Mouse (Mus musculus) myocyte (in vitro differentiated cells): Measurements from ENCODE around the gene Erbb3. TPM values are rescaled to one million over a fixed set of nuclear protein-coding genes. Genes with fewer than 3 reads are reported as not detected.
A peak's percentile ranks its signal among the peaks of the same experiment; 100 is the strongest.
"Not testable (repeated sequence)": the region's sequence is repeated elsewhere in the genome, so short reads cannot be mapped to it uniquely, and the experiment has no call there.

Source experiments
- H3K27me3 ChIP-seq: one replicate; pipeline ENCODE4 v1.6.1; 2011; ENCODE audit not compliant: control insufficient read depth, insufficient read depth, insufficient read length
- H3K36me3 ChIP-seq: one replicate; pipeline ENCODE4 v1.6.1; 2011; ENCODE audit not compliant: control insufficient read depth, insufficient read depth
- H3K4me2 ChIP-seq: one replicate; pipeline ENCODE4 v1.6.1; 2011; ENCODE audit warnings: low read depth, control low read depth
- H3K4me3 ChIP-seq: one replicate; pipeline ENCODE4 v1.5.1; 2011; ENCODE audit warnings: mild to moderate bottlenecking, control low read depth, moderate library complexity
- H3K79me2 ChIP-seq: one replicate; pipeline ENCODE4 v1.6.1; 2011; ENCODE audit not compliant: control insufficient read depth, insufficient read depth
- H3ac ChIP-seq: one replicate; pipeline ENCODE4 v1.6.1; 2011; ENCODE audit not compliant: control insufficient read depth, insufficient read length
- CEBPB ChIP-seq: IDR thresholded peaks from 2 replicates; pipeline ENCODE4 v1.6.1; 2011; ENCODE audit warnings: mild to moderate bottlenecking, moderate library complexity; ENCODE audit not compliant: poor library complexity, insufficient read depth, severe bottlenecking
- E2F4 ChIP-seq: IDR thresholded peaks from one replicate; pipeline ENCODE4 v1.6.1; 2011; ENCODE audit warnings: mild to moderate bottlenecking, control low read depth, moderate library complexity; ENCODE audit not compliant: insufficient read depth
- MAX ChIP-seq: IDR thresholded peaks from one replicate; pipeline ENCODE4 v1.6.1; 2011; ENCODE audit warnings: low read depth, mild to moderate bottlenecking, control low read depth
- MYOD1 ChIP-seq, 3 experiments: IDR thresholded peaks; one replicate each; pipeline ENCODE4 v1.6.1; 2011; ENCODE audit warnings: control low read depth in 2 of 3, low read depth in 2 of 3, mild to moderate bottlenecking in 2 of 3, moderate library complexity in 1 of 3; ENCODE audit not compliant: insufficient read length in 2 of 3, control insufficient read depth in 1 of 3
- MYOG ChIP-seq, 3 experiments: IDR thresholded peaks; one replicate each; pipeline ENCODE4 v1.6.1; 2011; ENCODE audit warnings: control low read depth in 2 of 3, low read depth in 2 of 3, mild to moderate bottlenecking in 2 of 3; ENCODE audit not compliant: insufficient read length in 2 of 3, control insufficient read depth in 1 of 3, insufficient read depth in 1 of 3
- POLR2A ChIP-seq: IDR thresholded peaks from one replicate; pipeline ENCODE4 v1.6.1; 2011; ENCODE audit warnings: low read depth, mild to moderate bottlenecking, control low read depth, moderate library complexity; ENCODE audit not compliant: insufficient read length
- POLR2AphosphoS2 ChIP-seq: IDR thresholded peaks from one replicate; pipeline ENCODE4 v1.6.1; 2011; ENCODE audit warnings: low read depth, control low read depth; ENCODE audit not compliant: insufficient read length
- REST ChIP-seq: IDR thresholded peaks from one replicate; pipeline ENCODE4 v1.6.1; 2011; ENCODE audit warnings: mild to moderate bottlenecking, control low read depth, moderate library complexity; ENCODE audit not compliant: insufficient read depth, insufficient read length
- SRF ChIP-seq: IDR thresholded peaks from one replicate; pipeline ENCODE4 v1.6.1; 2011; ENCODE audit warnings: low read depth; ENCODE audit not compliant: control insufficient read depth, insufficient read length
- TCF12 ChIP-seq: IDR thresholded peaks from one replicate; pipeline ENCODE4 v1.6.1; 2011; ENCODE audit warnings: mild to moderate bottlenecking, control low read depth; ENCODE audit not compliant: poor library complexity, insufficient read depth, severe bottlenecking
- TCF3 ChIP-seq: IDR thresholded peaks from one replicate; pipeline ENCODE4 v1.6.1; 2011; ENCODE audit warnings: low read depth, control low read depth; ENCODE audit not compliant: insufficient read length
- USF1 ChIP-seq: IDR thresholded peaks from one replicate; pipeline ENCODE4 v1.6.1; 2011; ENCODE audit warnings: low read depth, mild to moderate bottlenecking, control low read depth, moderate library complexity
- polyA plus RNA-seq: library from polyadenylated mRNA; unstranded; fragments of >200 nt; fragmentation: generic; extraction: Trizol; gene quantifications from one replicate; pipeline ENCODE4 v1.2.1, GENCODE M21; 2012; ENCODE audit warnings: missing spikeins

Gene Erbb3
- polyA plus RNA-seq, 1 experiment = 23.3 TPM

DNA sequence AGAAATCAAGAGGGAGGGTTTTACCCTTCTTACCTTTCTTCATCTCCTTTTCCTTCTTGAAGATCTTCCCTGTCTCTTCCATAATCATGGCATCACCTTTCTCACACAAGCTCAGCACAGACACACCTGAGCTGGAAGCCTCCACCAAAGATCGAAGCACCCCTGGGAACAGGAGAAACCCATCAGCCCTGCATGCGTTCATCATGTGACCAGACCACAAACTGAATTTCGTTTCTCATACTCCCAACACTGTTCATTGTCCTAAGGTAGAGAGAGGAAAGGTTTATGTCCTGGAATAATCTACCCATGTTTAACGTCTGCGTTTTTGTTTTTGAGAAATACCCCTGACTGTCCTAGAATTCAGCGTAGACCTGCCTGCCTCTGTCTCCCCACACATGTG is 25.9 kb downstream of the Erbb3 start:
- no peak for TF ChIP-seq POLR2A
- no peak for TF ChIP-seq MYOG (IDR thresholded peaks at IDR 0.05; ENCODE audit: control insufficient read depth in 1 of 3, insufficient read depth in 1 of 3, insufficient read length in 2 of 3, low read depth in 2 of 3)
- no peak for TF ChIP-seq TCF3
- TF ChIP-seq REST = no peak
- TF ChIP-seq CEBPB = no peak
- TF ChIP-seq E2F4 = no peak
- Histone ChIP-seq H3K4me2 (peak overlapping the region; percentile 93), H3K36me3 (peaks cover 45% of the 10 kb centered on the region), H3K27me3 (no peaks in the 10 kb centered on the region), H3ac (no peak overlapping the region), H3K79me2 (peaks cover 32% of the 10 kb centered on the region), H3K4me3 (peak overlapping the region; percentile 98)

DNA sequence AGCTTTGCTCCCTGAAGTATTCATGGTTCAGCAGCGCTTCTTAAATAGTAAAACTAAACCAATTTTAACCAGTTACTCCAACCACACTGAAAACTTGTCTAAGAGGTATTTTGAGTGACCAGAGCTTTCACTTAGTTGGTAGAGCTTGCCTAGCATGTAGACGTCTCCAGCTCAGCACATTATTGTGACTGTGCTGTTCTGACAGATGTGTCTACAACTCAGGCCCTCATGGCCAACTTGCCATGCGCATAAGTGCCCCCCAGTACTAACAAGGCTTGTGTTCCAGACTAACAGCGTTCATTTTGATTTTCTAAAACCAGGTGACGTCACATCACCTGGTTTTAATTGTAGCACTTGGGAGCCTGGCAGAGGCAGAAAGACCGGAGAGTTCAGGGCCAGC is 32.5 kb downstream of the Erbb3 start:
- Histone ChIP-seq H3K79me2 (no peaks in the 10 kb centered on the region), H3ac (no peak overlapping the region), H3K4me3 (no peak overlapping the region), H3K27me3 (no peaks in the 10 kb centered on the region), H3K36me3 (peaks cover 43% of the 10 kb centered on the region), H3K4me2 (no peak overlapping the region)
- no peak for TF ChIP-seq POLR2A
- peak; percentile 54 for TF ChIP-seq POLR2AphosphoS2

DNA sequence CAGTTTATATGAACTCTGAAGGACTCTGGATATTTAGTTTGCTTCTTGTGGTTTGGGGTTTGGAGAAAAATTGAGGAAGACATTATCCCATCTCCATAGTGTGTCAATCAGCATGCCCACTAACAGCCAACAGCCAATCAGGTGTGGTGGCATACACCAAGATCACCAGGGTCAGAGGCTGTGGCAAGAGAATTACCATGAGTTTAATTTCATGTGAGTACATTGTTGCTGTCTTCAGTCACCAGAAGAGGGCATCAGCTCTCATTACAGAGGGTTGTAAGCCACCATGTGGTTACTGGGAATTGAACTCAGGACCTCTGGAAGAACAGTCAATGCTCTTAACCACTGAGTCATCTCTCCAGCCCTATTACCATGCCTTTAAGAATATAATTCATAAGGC is 33.2 kb downstream of the Erbb3 start:
- Histone ChIP-seq H3K27me3 (no peaks in the 10 kb centered on the region), H3K4me3 (no peak overlapping the region), H3ac (no peak overlapping the region), H3K36me3 (peaks cover 37% of the 10 kb centered on the region), H3K79me2 (no peaks in the 10 kb centered on the region), H3K4me2 (no peak overlapping the region)
- TF ChIP-seq MAX = no peak
- TF ChIP-seq POLR2AphosphoS2 = peak; percentile 40

DNA sequence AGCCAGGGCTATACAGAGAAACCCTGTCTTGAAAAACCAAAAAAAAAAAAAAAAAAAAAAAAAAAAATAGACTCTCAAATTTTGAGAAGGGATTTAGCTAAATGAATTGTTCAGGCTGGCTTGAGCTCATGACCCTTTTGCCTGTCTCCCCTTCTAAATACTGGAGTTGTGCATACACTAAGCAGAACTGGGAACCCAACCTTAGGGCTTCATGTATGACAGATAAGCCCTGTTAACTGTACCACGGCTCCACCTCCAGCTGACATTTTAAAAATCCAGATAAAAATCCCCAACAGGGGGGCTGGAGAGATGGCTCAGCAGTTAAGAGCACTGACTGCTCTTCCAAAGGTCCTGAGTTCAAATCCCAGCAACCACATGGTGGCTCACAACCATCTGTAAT is 33.9 kb downstream of the Erbb3 start:
- not testable (repeated sequence) for H3K4me3 ChIP-seq, H3K4me2 ChIP-seq, H3K27me3 ChIP-seq, H3ac ChIP-seq, H3K79me2 ChIP-seq
- H3K36me3 ChIP-seq = peaks cover 30% of the 10 kb centered on the region

DNA sequence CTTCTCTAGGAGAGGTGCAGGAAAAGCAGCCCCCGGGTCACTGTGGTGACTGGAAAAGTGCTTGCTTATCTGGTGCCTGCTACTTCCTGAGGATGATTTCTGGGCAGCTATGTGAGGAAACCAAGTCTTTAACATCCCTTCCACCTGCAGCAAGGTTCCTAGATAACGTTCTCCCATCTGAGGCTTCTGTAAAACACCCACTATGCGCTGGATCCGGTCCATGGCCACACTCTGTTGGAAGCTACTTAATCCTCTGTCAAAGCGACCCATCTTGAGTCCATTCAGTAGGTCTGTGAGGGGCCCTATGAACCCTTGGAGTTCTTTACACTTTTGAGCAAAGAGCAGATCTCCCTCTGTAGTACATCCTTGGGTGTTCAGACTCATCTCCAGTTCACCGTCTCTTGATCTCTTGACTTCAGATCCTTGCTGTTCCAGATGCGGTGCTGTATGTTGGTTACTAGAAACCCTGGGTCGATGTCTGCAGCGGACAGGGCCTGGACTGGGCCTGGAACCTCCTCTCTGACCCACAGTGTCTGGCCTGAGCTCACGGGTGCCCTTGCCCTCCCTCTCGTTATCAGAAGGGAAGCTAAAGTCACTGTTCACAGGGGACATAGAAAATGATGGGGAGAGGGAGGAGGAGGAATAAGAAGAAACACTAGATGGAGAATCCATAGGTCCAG is 39.2 kb downstream of the Erbb3 start:
- not testable (repeated sequence) for H3K27me3 ChIP-seq, H3K4me3 ChIP-seq, H3ac ChIP-seq, H3K4me2 ChIP-seq, H3K36me3 ChIP-seq
- peaks cover 27% of the 10 kb centered on the region for H3K79me2 ChIP-seq

DNA sequence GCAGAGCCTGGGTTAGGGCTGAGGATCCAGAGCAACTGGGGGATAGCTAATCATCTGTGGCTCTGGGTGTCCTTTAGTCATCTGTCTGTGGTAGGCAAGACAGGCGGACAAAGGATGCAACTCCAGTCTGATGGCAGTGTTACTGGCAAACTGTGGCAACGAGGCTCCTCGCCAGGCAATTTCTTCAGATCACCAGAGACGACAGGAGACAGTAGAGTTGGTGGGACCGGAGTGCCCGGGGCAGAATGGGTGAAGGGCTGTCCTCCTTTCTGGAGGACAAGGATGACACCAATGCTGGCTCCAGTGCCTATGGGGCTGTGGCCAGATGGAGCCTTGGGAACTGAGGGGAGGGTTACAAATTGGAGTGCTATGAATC is 39.8 kb downstream of the Erbb3 start:
- H3K4me3 ChIP-seq, H3ac ChIP-seq, H3K27me3 ChIP-seq, H3K36me3 ChIP-seq: not testable (repeated sequence)
- peak overlapping the region; percentile 76 for H3K4me2 ChIP-seq
- H3K79me2 ChIP-seq = peaks cover 30% of the 10 kb centered on the region

DNA sequence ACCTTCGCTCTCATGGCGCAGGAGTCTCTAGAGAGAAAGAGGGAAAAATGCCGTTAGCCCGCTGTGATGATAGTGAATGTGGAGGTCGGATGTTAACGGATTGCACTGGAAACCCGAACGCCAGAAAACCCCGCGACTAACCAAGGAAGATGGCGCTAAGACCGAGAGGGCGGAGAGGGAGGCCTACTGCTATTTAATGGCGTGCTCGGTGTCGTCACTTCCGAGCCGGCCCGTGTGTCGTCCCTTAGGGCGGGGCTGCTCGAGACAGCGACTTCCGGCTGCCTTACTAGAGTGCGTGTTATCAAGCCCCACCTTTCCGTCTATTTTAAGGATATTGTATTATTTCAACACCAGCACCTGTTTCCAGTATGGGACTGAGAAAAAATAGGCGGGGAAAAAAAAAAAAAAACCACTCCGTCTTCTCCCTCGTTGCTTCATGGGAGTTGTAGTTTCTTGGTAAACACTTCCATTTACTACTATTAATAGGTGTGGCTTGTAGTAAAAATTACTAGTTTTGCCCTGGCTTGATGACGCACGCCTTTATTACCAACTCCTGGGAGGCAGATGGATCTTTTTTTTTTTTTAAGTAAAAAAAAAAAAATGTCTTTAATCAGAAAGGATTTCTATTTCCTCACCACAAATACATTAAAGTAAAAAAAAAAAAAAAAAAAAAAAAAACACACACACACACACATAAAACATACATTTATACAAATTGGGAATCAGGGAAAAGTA is 40.3 kb downstream of the Erbb3 start, which contains the start of gene Rpl41:
TSS of gene Rpl41 (minus strand) at position 359 of the 735 bp plus-strand sequence.
- Histone ChIP-seq H3K4me3 (peak within 1 kb of the TSS; percentile 91), H3K4me2 (peak within 1 kb of the TSS; percentile 76), H3K27me3 (no peaks in the 10 kb centered on the region), H3ac (peak within 1 kb of the TSS; percentile 3), H3K36me3 (peaks cover 8% of the 10 kb centered on the region), H3K79me2 (peaks cover 30% of the 10 kb centered on the region)
- TF ChIP-seq MYOD1 (IDR thresholded peaks at IDR 0.05; ENCODE audit: control insufficient read depth in 1 of 3, insufficient read length in 2 of 3, low read depth in 2 of 3) (peak in 2 of 3 experiments; percentile 7 to 54), REST (peak; percentile 12), POLR2A (peak; percentile 99), USF1 (no peak), E2F4 (peak; percentile 31), CEBPB (0 out of 2 replicates have a peak, but pooled peaks have one; percentile 34), POLR2AphosphoS2 (peak; percentile 100), MYOG (IDR thresholded peaks at IDR 0.05; ENCODE audit: control insufficient read depth in 1 of 3, insufficient read depth in 1 of 3, insufficient read length in 2 of 3, low read depth in 2 of 3) (peak in 1 of 3 experiments; percentile 68), TCF12 (no peak), SRF (peak; percentile 63)

DNA sequence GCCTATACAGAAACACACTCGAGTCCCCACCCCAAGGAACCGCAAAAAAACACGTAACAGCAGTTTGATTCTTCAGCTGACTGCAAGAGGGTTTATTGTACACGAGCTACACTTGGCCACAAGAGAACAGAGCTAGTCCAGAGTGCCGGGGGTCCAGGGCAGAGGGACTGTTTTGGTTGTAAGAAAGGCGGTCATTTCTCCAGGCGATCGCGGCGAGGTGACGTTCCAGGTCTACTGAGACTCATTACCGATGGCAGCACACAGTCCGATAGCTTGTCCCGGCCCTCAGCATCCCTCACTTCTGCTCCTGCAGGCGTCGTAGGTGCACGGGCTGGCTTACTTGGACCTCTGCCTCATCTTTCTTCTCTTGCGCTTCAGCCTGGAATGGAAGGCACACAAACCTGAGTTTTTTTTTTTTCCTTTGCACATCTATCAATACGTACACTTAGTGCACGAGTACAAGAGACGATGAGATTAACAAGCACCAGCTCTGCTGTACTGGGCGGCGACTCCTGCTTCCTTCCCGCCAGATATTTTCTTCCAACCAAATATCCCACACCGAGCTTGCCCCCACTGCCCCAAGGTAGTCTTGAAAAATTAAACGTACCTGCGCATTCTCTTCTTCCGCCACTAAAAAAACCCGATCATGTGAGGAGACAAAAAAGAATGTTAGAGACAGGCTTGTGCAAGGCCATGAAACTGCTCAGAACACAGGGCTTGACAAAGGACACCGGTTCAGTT is 41.2 kb downstream of the Erbb3 start:
- Histone ChIP-seq H3K4me3 (peak overlapping the region; percentile 91), H3K79me2 (peaks cover 30% of the 10 kb centered on the region), H3ac (peak overlapping the region; percentile 3), H3K4me2 (peak overlapping the region; percentile 58), H3K36me3 (peaks cover 16% of the 10 kb centered on the region)
- H3K27me3 ChIP-seq = not testable (repeated sequence)
